Mouse (Mus musculus) fat pad, adult 2 months (tissue): Measurements from ENCODE around the gene Apoe.

ENCODE experiments used
- DNase-seq: peaks from one replicate; pipeline ENCODE4 v3.0.0-alpha.2; 2011; ENCODE audit warnings: low read depth, low spot score; ENCODE audit errors: extremely low read depth

Gene Apoe

DNA sequence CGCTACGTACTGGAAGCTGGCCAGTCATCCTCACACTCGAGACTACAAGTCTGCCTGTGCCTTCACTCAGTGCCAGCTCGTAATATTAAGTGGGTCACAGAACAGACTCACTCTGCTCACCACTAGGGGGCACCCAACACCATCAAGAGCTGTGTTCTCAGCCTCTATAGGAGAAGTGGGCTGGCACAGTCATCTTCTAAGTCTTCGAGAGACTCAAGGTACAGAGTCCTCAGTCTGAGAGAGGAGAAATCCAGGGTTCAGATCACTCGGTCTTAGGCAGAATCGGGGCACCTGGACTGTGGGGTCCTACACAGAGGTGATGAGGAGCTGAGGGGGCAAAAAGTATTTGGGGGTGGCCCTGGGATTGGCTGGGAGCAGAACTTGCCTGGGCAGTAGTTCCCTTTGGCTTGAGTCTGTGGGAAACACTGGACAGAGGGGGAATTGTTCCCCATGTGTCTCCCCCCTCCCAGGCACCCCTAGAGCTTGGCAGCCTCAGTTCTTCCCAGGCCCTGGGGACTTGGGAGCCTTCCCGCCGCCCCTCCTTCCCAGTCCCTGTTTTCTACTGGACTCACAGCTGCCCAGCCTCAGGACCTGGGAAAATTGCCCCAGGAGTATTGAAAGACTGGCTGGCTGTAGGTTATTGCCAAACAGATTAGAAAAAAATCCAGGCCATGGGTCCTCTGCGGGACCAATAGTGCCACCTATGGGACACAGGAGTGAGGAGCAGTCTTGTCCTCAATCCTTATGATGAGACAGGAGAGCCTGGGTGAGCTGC, 29.9 kb downstream of the Apoe start:
- peak; percentile 93 for DNase-seq

DNA sequence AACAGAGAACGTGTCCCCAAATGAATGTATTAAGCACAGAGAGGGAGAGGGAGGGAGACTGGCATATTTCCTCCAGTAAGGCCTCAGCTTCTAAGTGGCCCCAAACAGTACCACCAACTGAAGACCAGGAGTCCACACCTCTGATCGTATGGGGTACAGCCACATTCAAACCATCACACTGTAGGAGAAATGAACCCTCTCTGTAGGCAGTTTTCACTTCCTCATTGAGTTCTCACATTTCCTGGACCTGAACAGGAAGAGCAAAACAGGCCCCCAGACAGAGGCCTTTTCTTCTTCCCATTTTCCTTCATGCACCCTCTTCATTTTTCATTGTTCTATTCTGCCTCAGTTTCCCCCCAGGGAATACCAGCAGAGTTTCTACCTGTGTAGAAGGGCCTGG, 31.6 kb downstream of the Apoe start:
- DNase-seq, result no peak

DNA sequence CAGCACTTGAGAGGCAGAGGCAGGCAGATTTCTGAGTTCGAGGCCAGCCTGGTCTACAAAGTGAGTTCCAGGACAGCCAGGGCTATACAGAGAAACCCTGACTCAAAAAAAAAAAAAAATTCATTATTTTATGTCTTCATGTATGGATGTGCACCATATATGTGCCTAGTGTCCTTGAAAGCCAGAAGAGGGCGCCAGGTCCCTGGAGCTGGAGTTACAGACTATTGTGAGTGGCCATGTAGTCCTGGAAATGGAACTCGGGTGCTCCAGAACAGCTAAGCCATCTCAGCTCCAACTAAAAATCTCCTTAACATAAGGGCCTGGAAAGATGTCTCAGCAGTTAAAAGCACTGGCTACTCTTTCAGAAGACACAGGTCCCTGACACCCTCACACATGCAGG, 32.2 kb downstream of the Apoe start:
- no peak for DNase-seq

DNA sequence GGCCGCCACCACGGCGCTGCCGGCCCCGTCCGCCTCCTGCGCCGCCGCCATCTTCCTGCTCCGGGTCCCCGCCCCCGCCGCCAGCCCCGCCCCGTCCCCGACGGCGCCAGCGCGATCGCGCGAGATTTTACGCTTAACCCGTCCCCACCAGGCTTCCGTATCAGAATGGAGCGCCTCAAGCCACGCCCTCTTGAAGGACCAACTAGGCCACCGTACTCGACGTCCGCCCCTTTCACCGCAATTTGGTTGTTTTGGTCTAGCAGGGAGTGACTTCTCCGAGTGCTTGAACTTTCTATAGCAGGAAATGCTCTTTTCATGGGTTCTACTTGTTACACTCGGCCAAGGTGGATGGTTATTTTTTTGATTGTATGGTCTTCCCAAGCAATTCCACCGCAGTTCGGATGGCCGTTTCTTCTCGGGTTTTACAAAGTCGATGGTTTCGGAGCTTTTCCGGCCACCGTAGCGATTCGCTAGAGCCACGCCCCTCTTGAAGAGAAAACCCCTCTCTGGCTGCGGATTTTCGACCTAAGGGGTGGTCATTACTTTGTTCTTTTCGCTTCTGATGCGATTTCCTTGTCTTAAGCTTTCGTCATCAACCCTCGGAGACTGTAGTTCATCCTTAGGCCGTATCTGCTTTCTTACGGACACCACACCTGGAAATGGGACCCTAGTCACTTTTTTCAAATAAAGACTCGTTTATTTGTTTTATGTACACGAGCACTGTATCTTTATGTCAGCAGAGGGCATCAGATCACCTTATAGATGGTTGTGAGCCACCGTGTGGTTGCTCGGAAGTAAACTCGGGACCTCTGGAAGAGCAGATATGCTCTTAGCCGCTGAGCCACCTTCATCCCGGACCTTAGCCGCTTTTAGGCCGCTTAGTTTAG, 33.8 kb downstream of the Apoe start, which contains the start of gene Clptm1:
Gene Clptm1 (minus strand): TSS at position 79 of the 887 bp plus-strand sequence.
- DNase-seq, result peak; percentile 75

DNA sequence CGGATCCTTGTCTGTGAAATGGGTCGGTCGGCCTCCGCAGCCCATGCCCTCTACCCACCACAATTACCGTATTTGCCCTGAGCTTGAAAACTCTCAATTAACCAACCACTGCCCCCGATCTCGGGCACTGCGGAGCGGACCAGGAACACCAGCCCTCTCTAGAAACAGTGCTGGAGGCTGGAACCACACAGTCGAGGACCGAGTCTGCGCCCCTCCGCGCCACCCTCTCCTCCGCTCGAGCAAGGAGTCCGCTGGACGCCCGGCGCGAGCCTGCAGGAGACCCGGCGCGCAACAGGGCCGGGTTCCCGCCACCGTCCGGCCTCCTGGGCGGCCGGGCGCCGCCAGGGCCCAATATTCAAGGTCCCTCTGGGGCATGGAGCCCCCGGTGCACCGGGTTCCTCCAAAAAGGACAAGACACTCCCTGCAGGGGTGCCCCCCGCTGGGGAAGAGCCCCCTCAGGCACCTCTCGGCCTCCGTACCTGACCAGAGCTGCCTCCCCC, 34.5 kb downstream of the Apoe start:
- no peak for DNase-seq

DNA sequence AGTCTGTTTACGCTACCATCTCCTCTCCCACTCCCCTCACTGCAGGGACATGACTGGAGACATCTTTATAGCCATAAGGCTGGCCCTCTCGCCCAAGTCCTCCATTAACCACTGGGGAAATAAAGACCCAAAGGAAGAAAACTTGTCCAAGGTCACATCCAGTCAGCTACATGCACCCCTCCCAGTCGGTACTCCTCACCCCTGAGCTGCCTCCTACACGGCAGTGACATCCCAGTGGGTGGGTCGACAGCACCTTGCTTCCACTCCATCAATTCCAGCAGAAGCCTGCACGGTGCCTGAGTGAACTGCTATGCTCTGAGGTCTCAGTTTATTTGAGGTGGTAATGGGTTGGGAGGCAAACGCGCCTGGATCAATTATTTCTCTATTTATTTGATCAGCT, 35.0 kb downstream of the Apoe start:
- DNase-seq, result no peak

DNA sequence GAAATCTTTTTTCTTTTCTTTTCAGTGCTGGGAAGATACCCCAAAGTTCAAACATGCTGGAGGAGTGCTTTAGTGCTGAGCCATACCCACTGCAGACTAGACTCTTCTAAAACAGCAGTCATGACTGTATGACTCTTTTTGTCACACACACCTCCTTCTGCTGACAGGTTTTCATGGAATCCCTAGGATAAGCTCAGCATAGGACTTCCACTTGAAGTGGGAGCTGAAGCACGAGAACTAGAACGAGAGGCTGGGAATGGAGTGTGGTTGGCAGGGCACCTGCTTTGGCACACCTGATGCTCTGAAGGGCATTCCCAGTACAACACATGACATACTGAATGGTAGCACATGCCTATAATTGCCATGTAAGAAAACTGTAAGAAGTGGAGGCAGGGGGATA, 46.4 kb downstream of the Apoe start:
- no peak for DNase-seq

DNA sequence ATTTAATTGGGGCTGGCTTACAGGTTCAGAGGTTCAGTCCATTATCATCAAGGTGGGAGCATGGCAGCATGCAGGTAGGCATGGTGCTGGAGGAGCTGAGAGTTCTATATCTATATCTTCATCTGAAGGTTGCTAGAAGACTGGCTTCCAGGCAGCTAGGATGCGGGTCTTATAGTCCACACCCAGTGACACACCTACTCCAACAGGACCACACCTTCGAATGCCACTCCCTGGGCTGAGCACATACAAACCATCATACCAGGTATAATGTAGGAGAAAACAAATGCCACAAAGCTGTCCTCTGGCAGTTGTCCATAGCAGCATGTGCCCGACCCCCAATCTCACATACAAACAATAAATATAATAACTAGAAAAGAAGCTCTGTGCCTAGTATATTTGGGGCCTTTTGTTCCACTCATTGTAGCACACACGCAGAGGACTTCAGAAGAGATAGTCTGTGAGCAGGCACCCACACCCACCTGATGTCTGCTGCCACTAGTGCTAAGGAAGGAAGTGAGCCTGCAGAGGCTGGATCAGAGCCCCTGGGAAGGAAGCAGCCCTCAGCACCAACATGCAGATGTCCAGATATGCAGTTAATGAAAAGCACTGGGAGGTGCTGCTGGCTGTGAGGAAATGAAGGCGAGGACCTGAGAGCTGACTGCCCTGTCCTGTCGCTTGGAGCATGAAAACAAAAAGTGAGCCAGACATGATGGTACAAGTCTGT, 47.8 kb downstream of the Apoe start:
- DNase-seq, result no peak
